Mouse (Mus musculus): ENCODE data around the gene Nectin3. TPM values are rescaled to one million over a fixed set of nuclear protein-coding genes. Genes with fewer than 3 reads are reported as not detected.
"Not testable (repeated sequence)": the region's sequence is repeated elsewhere in the genome, so short reads cannot be mapped to it uniquely, and the experiment has no call there.

Gene Nectin3
- polyA plus RNA-seq, 1 experiment from 2014 or later, result 8.9 TPM

- H3K4me1 ChIP-seq, result no peaks in the 10 kb centered on the region
- no peak overlapping the region for H3K4me3 ChIP-seq
- no peaks in the 10 kb centered on the region for H3K27me3 ChIP-seq (replicated peaks)
- H3K9me3 ChIP-seq (replicated peaks), result no peaks in the 10 kb centered on the region
- H3K4me2 ChIP-seq, result no peak overlapping the region
- ATAC-seq, result no peak
- H3K9ac ChIP-seq, result no peak overlapping the region
- 58% methylated on average over 6 of the region's 6 CpGs for WGBS (ENCODE audit: insufficient replicate concordance)
- H3K27ac ChIP-seq, result no peak overlapping the region
- no peaks in the 10 kb centered on the region for H3K36me3 ChIP-seq
Observed at GRCm38 (mm10) chr16:46410053-46410738, 88.1 kb downstream of the Nectin3 start.

GRCm38 (mm10) chr16:46407997-46408396 is 90.3 kb downstream of the Nectin3 start:
- H3K27me3 ChIP-seq (replicated peaks), result no peaks in the 10 kb centered on the region
- H3K27ac ChIP-seq, result no peak overlapping the region
- no peak overlapping the region for H3K4me3 ChIP-seq
- no peak overlapping the region for H3K9ac ChIP-seq
- WGBS (ENCODE audit: insufficient replicate concordance), result 76% methylated on average over 15 of the region's 15 CpGs
- H3K9me3 ChIP-seq (replicated peaks), result no peaks in the 10 kb centered on the region
- no peaks in the 10 kb centered on the region for H3K36me3 ChIP-seq
- H3K4me1 ChIP-seq, result no peaks in the 10 kb centered on the region
- no peak overlapping the region for H3K4me2 ChIP-seq
- no peak for ATAC-seq

GRCm38 (mm10) chr16:46406844-46407639 is 91.3 kb downstream of the Nectin3 start:
- H3K27me3 ChIP-seq (replicated peaks), result no peaks in the 10 kb centered on the region
- WGBS (ENCODE audit: insufficient replicate concordance), result 65% methylated on average over 7 of the region's 7 CpGs
- no peak for ATAC-seq

DNA sequence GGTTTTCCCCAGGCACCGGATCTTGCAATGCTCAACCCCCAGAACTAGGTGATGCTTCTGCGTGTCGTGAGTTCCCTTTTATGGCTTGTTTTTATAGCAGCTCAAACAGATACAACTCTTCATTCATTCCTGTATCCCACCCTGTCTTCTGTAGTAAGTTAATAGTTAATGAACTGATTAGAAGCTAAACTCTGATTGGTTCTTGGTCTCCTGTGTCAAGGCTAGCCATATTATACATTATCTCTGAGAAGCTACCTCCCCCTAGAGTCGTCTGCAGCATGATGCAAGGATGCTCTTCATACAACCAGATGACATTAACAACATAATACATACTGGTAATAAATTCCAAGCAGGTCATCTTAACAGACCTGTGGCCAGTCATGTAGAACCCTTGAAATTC is 100.4 kb downstream of the Nectin3 start:
- 77% methylated on average over 4 of the region's 4 CpGs for WGBS (ENCODE audit: insufficient replicate concordance)
- H3K4me1 ChIP-seq, result no peaks in the 10 kb centered on the region
- no peaks in the 10 kb centered on the region for H3K9me3 ChIP-seq (replicated peaks)
- no peaks in the 10 kb centered on the region for H3K36me3 ChIP-seq
- H3K27ac ChIP-seq, result no peak overlapping the region
- no peak overlapping the region for H3K4me3 ChIP-seq
- no peak overlapping the region for H3K4me2 ChIP-seq
- H3K27me3 ChIP-seq (replicated peaks), result no peaks in the 10 kb centered on the region
- ATAC-seq, result no peak
- H3K9ac ChIP-seq, result no peak overlapping the region

More at GRCm38 (mm10) chr16:46406844-46407639, 91.3 kb downstream of the Nectin3 start:
- Histone ChIP-seq H3K9ac (no peak overlapping the region), H3K4me1 (no peaks in the 10 kb centered on the region), H3K4me2 (no peak overlapping the region), H3K9me3 (replicated peaks) (no peaks in the 10 kb centered on the region), H3K4me3 (no peak overlapping the region), H3K36me3 (no peaks in the 10 kb centered on the region), H3K27ac (no peak overlapping the region)

DNA sequence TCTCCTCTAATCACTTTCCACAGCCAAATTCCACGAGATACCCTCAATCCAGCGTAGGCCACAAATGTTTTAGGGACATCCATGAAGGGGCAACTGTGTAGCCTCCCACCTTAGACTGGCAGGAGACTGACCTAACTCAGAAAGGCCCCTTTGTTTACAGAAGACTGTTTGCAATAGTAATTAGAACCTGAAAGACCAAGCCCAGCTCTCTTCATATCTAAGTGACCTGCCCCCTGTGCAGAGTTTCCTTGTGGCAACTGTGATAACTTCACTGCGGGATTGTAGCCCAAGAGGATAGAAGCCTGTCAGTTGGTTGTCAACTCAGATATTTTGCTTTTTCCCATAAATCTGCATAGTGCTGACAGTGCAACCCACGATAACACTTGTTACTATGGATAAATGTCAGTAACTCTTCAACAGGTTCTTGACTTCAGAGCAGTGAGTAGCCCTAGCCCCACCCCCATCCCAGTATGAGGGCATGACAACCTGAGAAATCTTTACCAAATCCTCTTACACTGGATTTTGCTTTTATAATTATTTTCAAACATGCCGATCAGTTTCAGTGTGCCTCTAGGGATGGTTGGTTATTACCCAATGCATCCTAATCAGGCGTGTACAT is 108.8 kb downstream of the Nectin3 start:
- Histone ChIP-seq H3K27me3 (replicated peaks) (no peaks in the 10 kb centered on the region), H3K4me2 (no peak overlapping the region)
- 57% methylated on average over 6 of the region's 6 CpGs for WGBS (ENCODE audit: insufficient replicate concordance)

DNA sequence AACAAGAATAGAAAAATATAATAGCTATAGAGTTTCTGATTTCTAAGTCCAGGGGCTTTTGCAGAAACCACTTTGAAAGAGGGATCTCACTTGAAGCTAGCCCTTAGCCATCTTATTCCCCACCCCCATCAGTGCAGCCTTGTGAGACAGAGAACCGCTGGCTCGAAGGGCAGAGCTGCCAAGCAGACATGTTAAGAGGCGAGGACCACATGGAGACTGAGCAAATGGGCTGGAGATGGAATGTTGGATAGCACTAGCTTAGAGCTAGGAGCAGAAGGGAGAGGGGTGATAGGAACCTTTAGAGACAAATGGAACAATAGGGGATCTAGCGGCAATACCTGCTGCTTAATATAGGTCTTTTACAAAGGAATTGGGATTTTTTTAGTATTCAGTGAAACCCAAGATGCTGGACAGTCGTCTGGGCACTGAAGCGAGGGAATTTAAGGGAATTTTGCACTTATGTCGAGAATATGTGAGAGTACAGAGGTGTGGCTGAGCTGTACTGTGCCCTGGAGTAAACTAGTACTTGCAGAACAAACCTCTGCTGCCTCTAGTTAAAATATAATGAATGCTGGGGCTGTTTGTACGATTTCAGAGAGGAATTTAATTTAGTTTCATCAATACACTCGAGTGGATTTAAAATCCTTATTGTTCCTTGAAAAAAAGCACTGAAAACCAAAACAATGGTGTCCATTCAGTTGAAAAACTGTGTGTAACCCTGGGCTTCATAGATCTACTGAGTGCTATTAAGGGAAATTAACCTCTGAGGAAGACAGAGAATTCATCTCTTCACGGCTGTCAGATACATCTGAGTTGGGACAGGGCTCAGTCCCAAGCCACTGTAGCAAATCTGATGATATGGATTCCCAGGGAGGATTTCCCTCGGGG is 109.6 kb downstream of the Nectin3 start:
- H3K9ac ChIP-seq, result no peak overlapping the region

More for the DNA sequence above, 108.8 kb downstream of the Nectin3 start:
- no peaks in the 10 kb centered on the region for H3K36me3 ChIP-seq
- H3K9me3 ChIP-seq (replicated peaks), result no peaks in the 10 kb centered on the region
- no peaks in the 10 kb centered on the region for H3K4me1 ChIP-seq
- no peak overlapping the region for H3K9ac ChIP-seq
- no peak for ATAC-seq
- H3K4me3 ChIP-seq, result no peak overlapping the region
- no peak overlapping the region for H3K27ac ChIP-seq

DNA sequence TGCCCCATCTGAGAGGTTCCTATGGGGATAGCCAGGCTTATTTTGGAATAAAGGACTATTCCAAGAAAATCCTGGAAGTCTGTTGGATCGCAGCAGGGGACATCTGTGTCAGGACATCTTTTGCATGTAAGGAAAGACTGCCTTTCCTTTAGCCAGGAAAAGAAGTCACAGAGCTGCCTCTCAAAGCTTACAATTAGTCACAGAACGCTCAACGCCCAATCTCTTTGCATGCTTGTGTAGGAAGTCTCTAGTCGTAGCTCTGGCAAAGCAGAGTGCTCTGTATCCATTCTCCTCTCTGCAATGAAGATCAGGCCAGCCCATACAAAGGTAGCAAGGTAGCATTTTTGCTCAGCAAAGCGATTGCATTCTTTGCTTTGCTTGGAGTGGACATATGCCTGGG is 114.0 kb downstream of the Nectin3 start:
- Histone ChIP-seq H3K4me3 (no peak overlapping the region), H3K9ac (no peak overlapping the region), H3K27me3 (replicated peaks) (no peaks in the 10 kb centered on the region), H3K27ac (no peak overlapping the region), H3K36me3 (no peaks in the 10 kb centered on the region), H3K9me3 (replicated peaks) (no peaks in the 10 kb centered on the region), H3K4me2 (no peak overlapping the region), H3K4me1 (no peaks in the 10 kb centered on the region)
- 68% methylated on average over 5 of the region's 5 CpGs for WGBS (ENCODE audit: insufficient replicate concordance)
- ATAC-seq, result no peak

More for the DNA sequence above, 109.6 kb downstream of the Nectin3 start:
- no peak overlapping the region for H3K4me3 ChIP-seq
- no peaks in the 10 kb centered on the region for H3K27me3 ChIP-seq (replicated peaks)
- no peak overlapping the region for H3K4me2 ChIP-seq
- no peaks in the 10 kb centered on the region for H3K4me1 ChIP-seq
- no peak overlapping the region for H3K27ac ChIP-seq
- WGBS (ENCODE audit: insufficient replicate concordance), result 52% methylated on average over 11 of the region's 11 CpGs
- no peak for ATAC-seq
- H3K9me3 ChIP-seq (replicated peaks), result no peaks in the 10 kb centered on the region
- no peaks in the 10 kb centered on the region for H3K36me3 ChIP-seq

GRCm38 (mm10) chr16:46383344-46383743 is 115.0 kb downstream of the Nectin3 start:
- no peaks in the 10 kb centered on the region for H3K36me3 ChIP-seq
- ATAC-seq, result no peak
- 59% methylated on average over 4 of the region's 4 CpGs for WGBS (ENCODE audit: insufficient replicate concordance)

DNA sequence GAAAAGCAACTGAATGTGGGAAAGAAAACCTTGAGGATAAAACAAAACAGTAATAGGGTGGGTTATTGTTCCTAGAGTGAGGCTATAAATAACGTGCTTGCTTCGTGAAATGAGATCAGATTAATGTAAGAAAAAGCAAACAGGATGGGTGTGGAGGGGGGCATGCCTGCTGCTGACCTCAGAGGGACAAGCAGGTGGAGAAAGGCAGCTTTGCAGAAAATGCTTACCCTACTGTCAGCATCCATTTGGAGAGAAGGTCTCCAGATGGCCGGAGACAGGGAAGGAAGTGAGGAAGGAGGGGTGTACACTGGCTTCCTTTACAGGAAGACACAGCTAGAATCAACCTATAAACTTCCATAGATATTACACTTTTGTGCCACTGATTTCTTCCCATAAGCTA is 121.8 kb downstream of the Nectin3 start:
- no peak overlapping the region for H3K4me2 ChIP-seq
- no peaks in the 10 kb centered on the region for H3K27me3 ChIP-seq (replicated peaks)
- H3K27ac ChIP-seq, result no peak overlapping the region
- no peaks in the 10 kb centered on the region for H3K36me3 ChIP-seq
- H3K9ac ChIP-seq, result no peak overlapping the region
- no peaks in the 10 kb centered on the region for H3K9me3 ChIP-seq (replicated peaks)
- no peak for ATAC-seq
- WGBS (ENCODE audit: insufficient replicate concordance), result 48% methylated on average over 3 of the region's 3 CpGs
- H3K4me3 ChIP-seq, result no peak overlapping the region
- H3K4me1 ChIP-seq, result no peaks in the 10 kb centered on the region

More at GRCm38 (mm10) chr16:46383344-46383743, 115.0 kb downstream of the Nectin3 start:
- no peaks in the 10 kb centered on the region for H3K9me3 ChIP-seq (replicated peaks)
- H3K4me2 ChIP-seq, result no peak overlapping the region
- no peak overlapping the region for H3K4me3 ChIP-seq
- H3K27me3 ChIP-seq (replicated peaks), result no peaks in the 10 kb centered on the region
- H3K27ac ChIP-seq, result no peak overlapping the region
- H3K9ac ChIP-seq, result no peak overlapping the region
- no peaks in the 10 kb centered on the region for H3K4me1 ChIP-seq

DNA sequence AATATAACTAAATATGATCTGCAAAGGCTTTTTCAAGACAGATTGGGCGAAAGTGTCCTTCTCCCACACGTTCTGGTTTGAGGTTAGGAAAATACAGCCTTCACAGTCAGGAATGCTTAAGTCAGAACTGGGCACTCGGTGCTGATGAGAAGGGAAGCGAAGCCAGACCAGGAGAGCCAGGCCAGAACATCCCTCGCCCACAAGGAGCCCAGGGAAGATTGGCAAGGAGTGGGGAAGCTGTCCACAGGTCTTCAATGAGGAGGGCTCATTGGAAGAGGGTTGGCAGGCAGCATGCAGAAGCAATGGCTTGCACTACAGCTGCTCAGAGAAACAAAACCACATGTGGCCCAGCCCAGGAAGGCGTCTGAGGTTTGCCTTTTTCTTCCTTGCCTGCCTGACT is 136.3 kb downstream of the Nectin3 start:
- Histone ChIP-seq H3K9me3 (replicated peaks) (no peaks in the 10 kb centered on the region), H3K4me3 (no peak overlapping the region), H3K4me1 (no peaks in the 10 kb centered on the region), H3K9ac (no peak overlapping the region), H3K27ac (no peak overlapping the region), H3K27me3 (replicated peaks) (no peaks in the 10 kb centered on the region), H3K4me2 (no peak overlapping the region), H3K36me3 (no peaks in the 10 kb centered on the region)
- WGBS (ENCODE audit: insufficient replicate concordance), result 52% methylated on average over 6 of the region's 6 CpGs
- no peak for ATAC-seq

DNA sequence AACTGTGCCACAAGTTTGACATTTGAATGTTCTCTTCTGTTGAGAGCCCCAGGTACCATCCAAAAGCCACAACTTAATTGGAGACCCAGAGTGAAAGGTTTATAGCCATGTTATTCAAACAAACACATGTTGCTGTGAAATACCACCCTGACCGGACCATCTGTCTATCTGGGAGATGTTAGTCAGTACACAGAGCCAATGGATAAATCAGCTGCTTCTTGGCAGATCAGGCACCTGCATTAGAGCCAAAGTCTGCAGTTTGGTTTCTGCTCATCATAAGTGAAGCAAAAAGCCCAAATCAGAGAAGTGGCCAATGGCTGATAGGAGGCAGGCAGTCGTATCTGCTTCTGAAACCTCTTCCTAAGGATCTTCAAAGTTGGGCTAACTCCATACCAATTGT is 140.7 kb downstream of the Nectin3 start:
- not testable (repeated sequence) for H3K9me3 ChIP-seq (replicated peaks); H3K4me3 ChIP-seq; H3K4me1 ChIP-seq; H3K4me2 ChIP-seq; H3K27ac ChIP-seq; H3K9ac ChIP-seq; ATAC-seq; H3K36me3 ChIP-seq; H3K27me3 ChIP-seq (replicated peaks)
- 69% methylated on average over 2 of the region's 2 CpGs for WGBS (ENCODE audit: insufficient replicate concordance)

Data from liver, embryonic 12.5 days (tissue).